Mouse (Mus musculus): Measurements from ENCODE around the gene Mpped2. TPM values are rescaled to one million over a fixed set of nuclear protein-coding genes. Genes with fewer than 3 reads are reported as not detected.

The Mpped2 gene
- polyA plus RNA-seq, 1 experiment from 2014 or later = 92.9 TPM

GRCm38 (mm10) chr2:106711506-106711905 lies 18.4 kb downstream of the Mpped2 start:
- Histone ChIP-seq H3K27me3 (replicated peaks; ENCODE audit: low read depth, poor library complexity, severe bottlenecking) (0 out of 2 replicates have a peak, but pooled peaks cover 5% of the 10 kb centered on the region), H3K4me1 (peaks cover 61% of the 10 kb centered on the region), H3K9me3 (no peaks in the 10 kb centered on the region), H3K27ac (replicated peaks) (peak overlapping the region; percentile 66), H3K36me3 (replicated peaks) (peaks cover 27% of the 10 kb centered on the region), H3K4me3 (no peak overlapping the region)
- DNase-seq (ENCODE audit: low spot score) = no peak
- 49% methylated on average over 6 of the region's 6 CpGs for WGBS

GRCm38 (mm10) chr2:106713151-106713550 lies 20.1 kb downstream of the Mpped2 start:
- Histone ChIP-seq H3K27me3 (replicated peaks; ENCODE audit: low read depth, poor library complexity, severe bottlenecking) (0 out of 2 replicates have a peak, but pooled peaks cover 5% of the 10 kb centered on the region), H3K36me3 (replicated peaks) (0 out of 2 replicates have a peak, but pooled peaks cover 18% of the 10 kb centered on the region), H3K27ac (replicated peaks) (peak overlapping the region; percentile 67), H3K9me3 (no peaks in the 10 kb centered on the region), H3K4me3 (no peak overlapping the region), H3K4me1 (peaks cover 54% of the 10 kb centered on the region)
- DNase-seq (ENCODE audit: low spot score) = peak; percentile 55
- 14% methylated on average over 4 of the region's 4 CpGs for whole genome bisulfite sequencing

GRCm38 (mm10) chr2:106715674-106716364 lies 22.8 kb downstream of the Mpped2 start:
- Histone ChIP-seq H3K36me3 (replicated peaks) (peaks cover 8% of the 10 kb centered on the region; the same call in 1 of the 2 replicates), H3K27me3 (replicated peaks; ENCODE audit: low read depth, poor library complexity, severe bottlenecking) (0 out of 2 replicates have a peak, but pooled peaks cover 5% of the 10 kb centered on the region), H3K4me3 (no peak overlapping the region), H3K9me3 (no peaks in the 10 kb centered on the region), H3K4me1 (peaks cover 69% of the 10 kb centered on the region), H3K27ac (replicated peaks) (no peak overlapping the region)
- no peak for DNase-seq (ENCODE audit: low spot score)
- WGBS = 86% methylated on average over 10 of the region's 10 CpGs

GRCm38 (mm10) chr2:106716365-106716717 lies 23.3 kb downstream of the Mpped2 start:
- Histone ChIP-seq H3K36me3 (replicated peaks) (peaks cover 8% of the 10 kb centered on the region; the same call in 1 of the 2 replicates), H3K4me1 (peaks cover 69% of the 10 kb centered on the region), H3K27ac (replicated peaks) (no peak overlapping the region), H3K27me3 (replicated peaks; ENCODE audit: low read depth, poor library complexity, severe bottlenecking) (0 out of 2 replicates have a peak, but pooled peaks cover 5% of the 10 kb centered on the region), H3K4me3 (no peak overlapping the region), H3K9me3 (no peaks in the 10 kb centered on the region)
- 88% methylated on average over 7 of the region's 7 CpGs for WGBS
- DNase-seq (ENCODE audit: low spot score) = no peak

GRCm38 (mm10) chr2:106718888-106719287 lies 25.8 kb downstream of the Mpped2 start:
- peaks cover 8% of the 10 kb centered on the region; the same call in 1 of the 2 replicates for H3K36me3 ChIP-seq (replicated peaks)
- no peak overlapping the region for H3K4me3 ChIP-seq
- no peaks in the 10 kb centered on the region for H3K9me3 ChIP-seq
- WGBS = 91% methylated on average over 5 of the region's 5 CpGs
- H3K27me3 ChIP-seq (replicated peaks; ENCODE audit: low read depth, poor library complexity, severe bottlenecking) = no peaks in the 10 kb centered on the region
- H3K4me1 ChIP-seq = peaks cover 67% of the 10 kb centered on the region
- no peak overlapping the region for H3K27ac ChIP-seq (replicated peaks)
- DNase-seq (ENCODE audit: low spot score) = no peak

GRCm38 (mm10) chr2:106719434-106719833 lies 26.4 kb downstream of the Mpped2 start:
- peaks cover 8% of the 10 kb centered on the region; the same call in 1 of the 2 replicates for H3K36me3 ChIP-seq (replicated peaks)
- no peak overlapping the region for H3K27ac ChIP-seq (replicated peaks)
- H3K9me3 ChIP-seq = no peaks in the 10 kb centered on the region
- H3K4me1 ChIP-seq = peaks cover 65% of the 10 kb centered on the region
- H3K27me3 ChIP-seq (replicated peaks; ENCODE audit: low read depth, poor library complexity, severe bottlenecking) = no peaks in the 10 kb centered on the region
- DNase-seq (ENCODE audit: low spot score) = no peak
- no peak overlapping the region for H3K4me3 ChIP-seq
- WGBS = 93% methylated on average over 3 of the region's 3 CpGs

GRCm38 (mm10) chr2:106720644-106721043 lies 27.6 kb downstream of the Mpped2 start:
- H3K27me3 ChIP-seq (replicated peaks; ENCODE audit: low read depth, poor library complexity, severe bottlenecking) = no peaks in the 10 kb centered on the region
- H3K27ac ChIP-seq (replicated peaks) = no peak overlapping the region

GRCm38 (mm10) chr2:106722020-106722419 lies 29.0 kb downstream of the Mpped2 start:
- Histone ChIP-seq H3K27me3 (replicated peaks; ENCODE audit: low read depth, poor library complexity, severe bottlenecking) (no peaks in the 10 kb centered on the region), H3K4me3 (no peak overlapping the region), H3K4me1 (peaks cover 55% of the 10 kb centered on the region), H3K9me3 (no peaks in the 10 kb centered on the region), H3K27ac (replicated peaks) (no peak overlapping the region), H3K36me3 (replicated peaks) (peaks cover 24% of the 10 kb centered on the region)
- WGBS = 63% methylated on average over 4 of the region's 4 CpGs
- DNase-seq (ENCODE audit: low spot score) = no peak

More at GRCm38 (mm10) chr2:106720644-106721043, 27.6 kb downstream of the Mpped2 start:
- Histone ChIP-seq H3K36me3 (replicated peaks) (peaks cover 15% of the 10 kb centered on the region), H3K4me1 (peaks cover 61% of the 10 kb centered on the region), H3K9me3 (no peaks in the 10 kb centered on the region), H3K4me3 (no peak overlapping the region)
- DNase-seq (ENCODE audit: low spot score) = no peak
- 58% methylated on average over 5 of the region's 5 CpGs for WGBS

- DNase-seq (ENCODE audit: low spot score) = no peak
- Histone ChIP-seq H3K27me3 (replicated peaks; ENCODE audit: low read depth, poor library complexity, severe bottlenecking) (0 out of 2 replicates have a peak, but pooled peaks cover 6% of the 10 kb centered on the region), H3K27ac (replicated peaks) (no peak overlapping the region), H3K4me3 (no peak overlapping the region), H3K36me3 (replicated peaks) (peaks cover 35% of the 10 kb centered on the region), H3K9me3 (no peaks in the 10 kb centered on the region), H3K4me1 (peaks cover 48% of the 10 kb centered on the region)
- WGBS = 78% methylated on average over 6 of the region's 6 CpGs
Measured at GRCm38 (mm10) chr2:106729951-106730564, 37.0 kb downstream of the Mpped2 start.

- Histone ChIP-seq H3K4me3 (no peak overlapping the region), H3K4me1 (peaks cover 54% of the 10 kb centered on the region), H3K27me3 (replicated peaks; ENCODE audit: low read depth, poor library complexity, severe bottlenecking) (0 out of 2 replicates have a peak, but pooled peaks cover 6% of the 10 kb centered on the region), H3K9me3 (no peaks in the 10 kb centered on the region), H3K27ac (replicated peaks) (no peak overlapping the region; the same call in 1 of the 2 replicates), H3K36me3 (replicated peaks) (peaks cover 30% of the 10 kb centered on the region)
- DNase-seq (ENCODE audit: low spot score) = no peak
- WGBS = 85% methylated on average over 8 of the region's 8 CpGs
Measured at GRCm38 (mm10) chr2:106730608-106731007, 37.5 kb downstream of the Mpped2 start.

GRCm38 (mm10) chr2:106731478-106731877 lies 38.4 kb downstream of the Mpped2 start:
- Histone ChIP-seq H3K4me1 (peaks cover 60% of the 10 kb centered on the region), H3K9me3 (no peaks in the 10 kb centered on the region), H3K4me3 (no peak overlapping the region), H3K27me3 (replicated peaks; ENCODE audit: low read depth, poor library complexity, severe bottlenecking) (0 out of 2 replicates have a peak, but pooled peaks cover 6% of the 10 kb centered on the region), H3K36me3 (replicated peaks) (peaks cover 21% of the 10 kb centered on the region), H3K27ac (replicated peaks) (no peak overlapping the region)
- WGBS = 89% methylated on average over 4 of the region's 4 CpGs
- DNase-seq (ENCODE audit: low spot score) = no peak

- H3K27me3 ChIP-seq (replicated peaks; ENCODE audit: low read depth, poor library complexity, severe bottlenecking) = 0 out of 2 replicates have a peak, but pooled peaks cover 6% of the 10 kb centered on the region
- H3K36me3 ChIP-seq (replicated peaks) = peaks cover 15% of the 10 kb centered on the region; the same call in 1 of the 2 replicates
- 53% methylated on average over 3 of the region's 3 CpGs for WGBS
- H3K4me3 ChIP-seq = no peak overlapping the region
- DNase-seq (ENCODE audit: low spot score) = no peak
- peaks cover 58% of the 10 kb centered on the region for H3K4me1 ChIP-seq
- no peak overlapping the region for H3K27ac ChIP-seq (replicated peaks)
- no peaks in the 10 kb centered on the region for H3K9me3 ChIP-seq
Measured at GRCm38 (mm10) chr2:106732171-106732570, 39.1 kb downstream of the Mpped2 start.
